Mouse (Mus musculus): Measurements from ENCODE around the gene Itga2.

DNA sequence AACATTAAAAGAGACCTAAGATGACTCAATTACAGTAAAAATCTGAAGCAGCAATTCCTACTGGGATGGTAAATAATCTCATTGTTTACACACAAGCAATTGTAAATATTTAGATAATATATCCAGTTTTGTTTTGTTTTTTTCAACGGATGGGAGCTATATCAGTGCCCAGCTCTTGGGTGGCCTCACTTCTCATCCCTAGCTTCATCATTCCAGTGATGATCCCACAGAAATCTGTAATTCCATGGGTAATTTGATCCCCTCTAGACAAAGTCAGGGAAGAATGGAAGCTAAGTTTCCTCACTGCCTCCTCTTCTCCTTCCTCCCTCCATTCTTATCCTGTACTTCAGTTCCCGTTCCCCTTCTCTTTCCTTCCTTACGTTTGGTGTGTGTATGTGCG, 74.4 kb downstream of the Itga2 start:
- TF ChIP-seq CTCF (IDR thresholded peaks at IDR 0.05; ENCODE audit: extremely low read depth, insufficient read depth, insufficient read length, insufficient replicate concordance), result no peak
- no peak for TF ChIP-seq POLR2A (IDR thresholded peaks at IDR 0.05; ENCODE audit: low read depth, low read length)

Data from spleen, adult 2 months (tissue).